Mouse (Mus musculus): ENCODE measurements around the gene Ppp2r3a.

DNA sequence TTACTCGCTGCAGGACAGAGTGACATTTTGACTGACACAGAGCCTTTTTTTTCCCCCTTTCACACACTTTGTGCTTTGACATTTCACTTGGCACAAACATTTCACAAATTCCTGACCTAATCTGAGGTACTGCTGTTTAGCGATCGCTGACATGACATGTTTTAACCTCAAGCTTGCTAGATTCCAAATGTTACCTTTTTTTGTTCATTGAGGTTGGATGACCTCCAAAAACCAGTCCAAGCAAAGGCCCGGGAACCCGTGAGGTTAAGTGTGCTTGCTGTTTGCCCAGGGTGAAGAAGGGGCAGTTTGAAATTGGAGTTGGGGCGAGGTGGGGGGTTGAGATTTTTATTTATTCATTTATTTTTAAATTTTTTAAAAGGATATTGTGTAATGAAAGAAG, 31.1 kb upstream of the Ppp2r3a start:
- TF ChIP-seq CTCF (IDR thresholded peaks at IDR 0.05; ENCODE audit: extremely low read depth, insufficient read length, insufficient replicate concordance, low read depth, low read length) (no peak), POLR2A (IDR thresholded peaks at IDR 0.05; ENCODE audit: low read depth, low read length) (no peak)
